Mouse (Mus musculus) intestine, embryonic 16.5 days (tissue): ENCODE measurements at regions not wholly inside any gene's neighbourhood (a gene's known extent, or its start where the extent isn't known, plus 50 kb on each side); places are given as distances from the start of the nearest gene placed in this dataset.

Experiments
- ATAC-seq: fragments of 200-750 bp; cut with Nextera tagmentation; 2 replicates; pipeline ENCODE4 v1.8.0; 2017; ENCODE audit warnings: moderate TSS enrichment, moderate library complexity
- H3K27ac ChIP-seq: fragments of 300-500 bp; sonication (generic); 2 replicates; pipeline ENCODE4 v1.5.1; 2014; ENCODE audit warnings: mild to moderate bottlenecking, low read length
- H3K27me3 ChIP-seq: fragments of 300-500 bp; sonication (generic); replicated peaks from 2 replicates; pipeline ENCODE4 v1.6.1; 2014; ENCODE audit warnings: low read length, control low read depth, mixed read lengths; ENCODE audit not compliant: control insufficient read depth, insufficient read depth
- H3K36me3 ChIP-seq: fragments of 300-500 bp; sonication (generic); 2 replicates; pipeline ENCODE4 v1.6.1; 2014; ENCODE audit warnings: low read length, control low read depth; ENCODE audit not compliant: control insufficient read depth, insufficient read depth
- H3K4me1 ChIP-seq: fragments of 300-500 bp; sonication (generic); 2 replicates; pipeline ENCODE4 v1.6.1; 2014; ENCODE audit warnings: low read length, control low read depth, mixed read lengths; ENCODE audit not compliant: control insufficient read depth, insufficient read depth
- H3K4me2 ChIP-seq: fragments of 300-500 bp; sonication (generic); 2 replicates; pipeline ENCODE4 v1.6.1; 2014; ENCODE audit warnings: low read depth, low read length, control low read depth
- H3K4me3 ChIP-seq: fragments of 300-500 bp; sonication (generic); 2 replicates; pipeline ENCODE4 v1.5.1; 2014; ENCODE audit warnings: mild to moderate bottlenecking, low read length
- H3K9ac ChIP-seq: fragments of 300-500 bp; sonication (generic); 2 replicates; pipeline ENCODE4 v1.6.1; 2014; ENCODE audit warnings: low read depth, low read length
- H3K9me3 ChIP-seq: fragments of 300-500 bp; sonication (generic); 2 replicates; pipeline ENCODE4 v1.6.1; 2016; ENCODE audit warnings: low read length, control low read depth; ENCODE audit not compliant: control insufficient read depth
- WGBS: fragments of 180-500 bp; shearing (Covaris S2); extraction: QIAGEN DNeasy Blood & Tissue Kit; methylation state at CpG from one replicate; pipeline ENCODE4 v1.1.7; 2014; 5-methylcytosine and 5-hydroxymethylcytosine counted together

GRCm38 (mm10) chr12:50281615-50282014, 367.3 kb downstream of the Prkd1 start:
- H3K9me3 ChIP-seq: no peaks in the 10 kb centered on the region
- no peak overlapping the region for H3K9ac ChIP-seq
- no peak overlapping the region for H3K27ac ChIP-seq
- no peak overlapping the region for H3K4me3 ChIP-seq
- ATAC-seq: no peak
- WGBS: 70% methylated on average over 1 of the region's 1 CpGs
- no peak overlapping the region for H3K4me2 ChIP-seq
- no peaks in the 10 kb centered on the region for H3K36me3 ChIP-seq
- no peaks in the 10 kb centered on the region for H3K27me3 ChIP-seq
- no peaks in the 10 kb centered on the region for H3K4me1 ChIP-seq
